Mouse (Mus musculus): Measurements from ENCODE around the gene Birc5. TPM values are rescaled to one million over a fixed set of nuclear protein-coding genes. Genes with fewer than 3 reads are reported as not detected.

Birc5 gene
- total and polyA plus RNA-seq, 3 experiments, result 131 to 241 (median 184) TPM

DNA sequence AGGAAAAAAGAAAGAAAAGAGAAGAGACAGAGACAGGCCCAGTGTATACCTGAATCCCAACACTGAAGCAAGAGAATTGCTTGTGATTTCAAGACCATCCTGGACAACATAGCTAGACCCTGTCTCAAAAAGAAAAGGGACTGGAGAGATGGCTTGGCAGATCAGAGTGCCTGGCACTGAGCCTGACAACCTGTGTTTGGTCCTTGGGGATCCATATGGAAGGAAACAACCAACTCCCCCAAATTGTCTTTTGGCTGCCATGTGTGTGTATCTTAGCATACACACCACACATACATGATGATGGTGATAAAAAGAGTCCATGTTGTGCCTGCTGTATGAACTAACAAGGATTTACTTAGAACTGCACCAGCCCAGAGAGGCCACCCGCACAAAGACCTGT is 10.0 kb upstream of the Birc5 start:
- no peak for DNase-seq (ENCODE audit: low spot score)
- ATAC-seq (ENCODE audit: extremely low read depth, insufficient number of reproducible peaks, low FRiP score, poor library complexity, severe bottlenecking), result no peak
- peaks cover 24% of the 10 kb centered on the region for H3K4me1 ChIP-seq (ENCODE audit: insufficient read depth, low read depth, low read length)
- peaks cover 15% of the 10 kb centered on the region for H3K27me3 ChIP-seq (ENCODE audit: insufficient read depth, low read length)
- H3K36me3 ChIP-seq (replicated peaks), result peaks cover 4% of the 10 kb centered on the region
- TF ChIP-seq GATA1 (IDR thresholded peaks at IDR 0.05; ENCODE audit: borderline replicate concordance, low read length), result no peak
- TF ChIP-seq GATA2 (IDR thresholded peaks at IDR 0.05; ENCODE audit: borderline replicate concordance, low read depth, low read length), result no peak
- TF ChIP-seq POLR2AphosphoS5 (IDR thresholded peaks at IDR 0.05; ENCODE audit: insufficient replicate concordance, low read depth, low read length), result no peak
- no peak for TF ChIP-seq TAL1 (conservative IDR thresholded peaks at IDR 0.05; ENCODE audit: low read depth, low read length)
- no peak for TF ChIP-seq CTCF (IDR thresholded peaks at IDR 0.05; ENCODE audit: low read depth, low read length)
- no peaks in the 10 kb centered on the region for H3K9me3 ChIP-seq (replicated peaks)
- no peak overlapping the region for H3K4me3 ChIP-seq (ENCODE audit: low read depth, low read length)

DNA sequence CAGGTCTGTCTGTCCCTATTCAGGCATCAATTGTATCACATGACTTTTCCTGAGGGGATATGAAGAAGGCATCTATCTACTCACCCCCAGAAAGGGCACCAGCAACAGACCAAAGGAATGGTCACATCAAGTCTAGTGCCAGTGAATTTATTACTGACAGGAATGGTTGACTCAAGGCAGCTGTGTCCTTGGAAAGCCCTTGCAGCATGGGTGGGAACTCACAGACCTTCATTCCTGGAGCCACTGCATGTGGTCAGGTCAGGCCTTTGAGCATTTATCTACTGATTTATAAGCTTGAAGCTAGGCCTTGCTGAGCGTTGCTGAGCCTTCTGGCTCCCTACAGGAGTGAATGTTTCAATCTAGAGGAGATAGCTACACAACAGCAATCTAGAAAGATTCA is 8.1 kb upstream of the Birc5 start:
- H3K36me3 ChIP-seq (replicated peaks), result no peaks in the 10 kb centered on the region
- no peak overlapping the region for H3K4me3 ChIP-seq (ENCODE audit: low read depth, low read length)
- no peak for DNase-seq (ENCODE audit: low spot score)
- TF ChIP-seq GATA1 (IDR thresholded peaks at IDR 0.05; ENCODE audit: borderline replicate concordance, low read length) (no peak), CTCF (IDR thresholded peaks at IDR 0.05; ENCODE audit: low read depth, low read length) (no peak), GATA2 (IDR thresholded peaks at IDR 0.05; ENCODE audit: borderline replicate concordance, low read depth, low read length) (no peak), POLR2AphosphoS5 (IDR thresholded peaks at IDR 0.05; ENCODE audit: insufficient replicate concordance, low read depth, low read length) (no peak), TAL1 (conservative IDR thresholded peaks at IDR 0.05; ENCODE audit: low read depth, low read length) (no peak)
- H3K4me1 ChIP-seq (ENCODE audit: insufficient read depth, low read depth, low read length), result peaks cover 22% of the 10 kb centered on the region
- H3K9me3 ChIP-seq (replicated peaks), result no peaks in the 10 kb centered on the region
- H3K27me3 ChIP-seq (ENCODE audit: insufficient read depth, low read length), result peaks cover 15% of the 10 kb centered on the region
- no peak for ATAC-seq (ENCODE audit: extremely low read depth, insufficient number of reproducible peaks, low FRiP score, poor library complexity, severe bottlenecking)

DNA sequence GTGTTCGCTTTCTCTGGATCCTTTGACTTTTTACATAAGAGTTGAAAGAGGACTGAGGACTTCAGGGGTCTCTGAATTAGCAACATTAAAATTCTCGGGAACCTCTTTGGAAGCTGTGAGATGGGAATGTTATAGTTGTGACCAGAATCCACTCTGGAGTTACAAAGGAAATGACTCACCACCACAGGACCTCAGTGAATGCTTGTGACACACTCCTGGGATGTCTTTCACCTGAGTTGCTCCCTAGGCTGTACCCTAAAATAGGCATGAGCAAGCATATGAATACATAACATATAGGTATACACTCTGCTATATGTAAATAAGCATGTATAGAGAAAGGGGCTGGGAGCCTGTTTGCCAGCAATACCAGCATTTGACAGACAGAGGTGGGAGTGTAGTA is 5.6 kb upstream of the Birc5 start:
- DNase-seq (ENCODE audit: low spot score) (no peak), ATAC-seq (ENCODE audit: extremely low read depth, insufficient number of reproducible peaks, low FRiP score, poor library complexity, severe bottlenecking) (no peak)
- no peak overlapping the region for H3K4me3 ChIP-seq (ENCODE audit: low read depth, low read length)
- no peaks in the 10 kb centered on the region for H3K9me3 ChIP-seq (replicated peaks)
- H3K27me3 ChIP-seq (ENCODE audit: insufficient read depth, low read length), result peaks cover 15% of the 10 kb centered on the region
- TF ChIP-seq GATA1 (IDR thresholded peaks at IDR 0.05; ENCODE audit: borderline replicate concordance, low read length) (no peak), POLR2AphosphoS5 (IDR thresholded peaks at IDR 0.05; ENCODE audit: insufficient replicate concordance, low read depth, low read length) (no peak), GATA2 (IDR thresholded peaks at IDR 0.05; ENCODE audit: borderline replicate concordance, low read depth, low read length) (no peak), CTCF (IDR thresholded peaks at IDR 0.05; ENCODE audit: low read depth, low read length) (no peak), TAL1 (conservative IDR thresholded peaks at IDR 0.05; ENCODE audit: low read depth, low read length) (no peak)
- no peaks in the 10 kb centered on the region for H3K36me3 ChIP-seq (replicated peaks)
- peaks cover 22% of the 10 kb centered on the region for H3K4me1 ChIP-seq (ENCODE audit: insufficient read depth, low read depth, low read length)

DNA sequence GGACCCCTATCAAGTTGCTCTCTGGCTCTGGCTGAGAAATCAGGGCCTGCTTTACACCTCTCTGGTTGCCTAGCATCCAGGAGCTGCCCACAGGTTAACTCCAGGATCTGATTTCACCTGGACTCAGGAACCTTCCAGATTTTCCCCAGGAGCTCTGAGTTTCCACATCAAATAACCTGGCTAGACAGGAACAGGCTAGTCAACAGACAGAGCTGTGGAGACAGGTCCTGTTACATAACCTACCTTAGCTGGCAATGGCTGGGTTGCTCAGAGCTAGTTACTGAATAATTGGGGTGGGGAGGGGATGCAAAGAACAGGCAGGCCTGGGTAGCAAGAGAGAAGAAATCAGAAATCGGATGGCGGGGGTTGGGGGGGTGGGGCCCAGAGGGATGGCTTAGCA is 4.1 kb upstream of the Birc5 start:
- Histone ChIP-seq H3K27me3 (ENCODE audit: insufficient read depth, low read length) (peaks cover 15% of the 10 kb centered on the region), H3K9me3 (replicated peaks) (no peaks in the 10 kb centered on the region), H3K36me3 (replicated peaks) (no peaks in the 10 kb centered on the region), H3K4me1 (ENCODE audit: insufficient read depth, low read depth, low read length) (peaks cover 18% of the 10 kb centered on the region), H3K4me3 (ENCODE audit: low read depth, low read length) (no peak overlapping the region)
- DNase-seq (ENCODE audit: low spot score), result no peak
- no peak for TF ChIP-seq POLR2AphosphoS5 (IDR thresholded peaks at IDR 0.05; ENCODE audit: insufficient replicate concordance, low read depth, low read length)
- TF ChIP-seq GATA1 (IDR thresholded peaks at IDR 0.05; ENCODE audit: borderline replicate concordance, low read length), result no peak
- TF ChIP-seq TAL1 (conservative IDR thresholded peaks at IDR 0.05; ENCODE audit: low read depth, low read length), result no peak
- no peak for TF ChIP-seq CTCF (IDR thresholded peaks at IDR 0.05; ENCODE audit: low read depth, low read length)
- no peak for TF ChIP-seq GATA2 (IDR thresholded peaks at IDR 0.05; ENCODE audit: borderline replicate concordance, low read depth, low read length)
- no peak for ATAC-seq (ENCODE audit: extremely low read depth, insufficient number of reproducible peaks, low FRiP score, poor library complexity, severe bottlenecking)

DNA sequence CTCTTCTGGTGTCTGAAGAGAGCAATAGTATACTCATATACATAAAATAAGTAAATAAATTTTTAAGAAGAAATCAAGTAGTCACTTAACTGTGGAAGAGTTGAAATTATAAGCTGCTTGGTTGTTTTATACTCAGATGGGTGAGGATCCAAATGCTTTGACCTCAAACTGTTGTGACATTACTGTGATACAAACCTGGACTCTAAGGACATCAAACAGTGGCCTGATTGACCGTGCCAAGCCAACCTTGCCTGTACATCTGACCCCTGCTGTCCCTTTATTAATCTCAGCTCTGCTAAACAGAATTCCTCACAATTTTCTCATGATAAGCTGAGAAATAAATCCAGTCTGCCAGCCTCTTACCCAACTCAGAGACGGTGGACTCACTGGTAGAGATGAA is 3.4 kb upstream of the Birc5 start:
- TF ChIP-seq POLR2AphosphoS5 (IDR thresholded peaks at IDR 0.05; ENCODE audit: insufficient replicate concordance, low read depth, low read length), result no peak
- Histone ChIP-seq H3K27me3 (ENCODE audit: insufficient read depth, low read length) (peaks cover 13% of the 10 kb centered on the region), H3K36me3 (replicated peaks) (peaks cover 5% of the 10 kb centered on the region), H3K4me1 (ENCODE audit: insufficient read depth, low read depth, low read length) (peaks cover 23% of the 10 kb centered on the region), H3K9me3 (replicated peaks) (no peaks in the 10 kb centered on the region), H3K4me3 (ENCODE audit: low read depth, low read length) (no peak overlapping the region)
- no peak for ATAC-seq (ENCODE audit: extremely low read depth, insufficient number of reproducible peaks, low FRiP score, poor library complexity, severe bottlenecking)
- no peak for DNase-seq (ENCODE audit: low spot score)

DNA sequence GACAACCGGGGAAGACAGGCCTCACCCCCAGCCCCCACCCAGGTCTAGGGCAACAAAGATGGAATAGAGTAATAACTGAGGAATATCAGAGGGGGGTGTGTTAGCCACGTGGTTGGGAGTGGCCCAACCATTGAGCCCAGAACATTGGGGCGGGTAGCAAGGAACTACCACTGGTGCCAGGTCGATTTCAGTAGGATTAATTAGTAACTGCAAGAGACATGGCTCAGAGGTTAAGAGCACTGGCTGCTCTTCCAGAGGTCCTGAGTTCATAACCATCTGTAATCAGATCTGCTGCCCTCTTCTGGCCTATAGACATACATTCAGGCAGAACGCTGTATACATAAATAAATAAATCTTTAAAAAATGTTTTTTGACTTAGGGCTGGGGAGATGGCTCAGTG is 2.4 kb upstream of the Birc5 start:
- peaks cover 11% of the 10 kb centered on the region for H3K36me3 ChIP-seq (replicated peaks)
- DNase-seq (ENCODE audit: low spot score) (no peak), ATAC-seq (ENCODE audit: extremely low read depth, insufficient number of reproducible peaks, low FRiP score, poor library complexity, severe bottlenecking) (no peak)
- H3K4me3 ChIP-seq (ENCODE audit: low read depth, low read length), result no peak overlapping the region
- TF ChIP-seq GATA2 (IDR thresholded peaks at IDR 0.05; ENCODE audit: borderline replicate concordance, low read depth, low read length) (no peak), GATA1 (IDR thresholded peaks at IDR 0.05; ENCODE audit: borderline replicate concordance, low read length) (no peak), TAL1 (conservative IDR thresholded peaks at IDR 0.05; ENCODE audit: low read depth, low read length) (no peak), CTCF (IDR thresholded peaks at IDR 0.05; ENCODE audit: low read depth, low read length) (no peak), POLR2AphosphoS5 (IDR thresholded peaks at IDR 0.05; ENCODE audit: insufficient replicate concordance, low read depth, low read length) (no peak)
- peaks cover 8% of the 10 kb centered on the region; the same call in 1 of the 2 replicates for H3K27me3 ChIP-seq (ENCODE audit: insufficient read depth, low read length)
- peaks cover 29% of the 10 kb centered on the region for H3K4me1 ChIP-seq (ENCODE audit: insufficient read depth, low read depth, low read length)
- no peaks in the 10 kb centered on the region for H3K9me3 ChIP-seq (replicated peaks)
